Comparison of ENCODE assay signal across 9 mouse cellular contexts in the genomic region with DNA sequence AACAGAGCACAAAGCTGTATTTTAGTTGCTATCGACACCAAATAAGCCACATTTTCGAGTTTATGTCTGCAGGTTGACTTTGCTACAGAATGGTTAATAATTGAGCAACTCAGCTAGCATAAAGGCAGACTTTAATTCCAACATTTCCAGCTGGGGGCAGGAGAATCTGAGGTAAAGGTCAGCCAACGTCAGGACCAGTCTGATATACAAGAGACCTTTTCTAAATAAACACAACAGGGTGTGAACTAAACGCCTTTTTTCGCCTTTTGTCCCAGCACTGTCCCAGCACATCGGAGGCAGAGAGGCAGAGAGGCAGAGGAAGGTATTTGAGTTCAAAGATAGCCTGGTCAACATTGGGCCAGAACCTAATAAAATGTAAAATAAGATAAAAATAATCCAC. TPM values are rescaled to one million over a fixed set of nuclear protein-coding genes. Genes with fewer than 3 reads are reported as not detected.
DNase-seq lines count a peak whose midpoint lies in the region; ATAC-seq lines count a peak whose summit lies in the region.
"Had no signal": no experiment of that assay in that cellular context is flagged by ENCODE, and none has a peak within 500 bp of the region (broad histone marks: within the 10 kb centered on the region; RNA-seq: fewer than 3 reads in every experiment).

No protein-coding gene starts in this region.

- peaks cover 12% of the 10 kb centered on the region for H3K4me1 ChIP-seq in embryonic facial prominence, embryonic 13.5 days

- H3K36me3 ChIP-seq in embryonic facial prominence, embryonic 13.5 days = peaks cover 18% of the 10 kb centered on the region

- peak overlapping the region; percentile 87 for H3K9ac ChIP-seq in embryonic facial prominence, embryonic 13.5 days

- ATAC-seq in embryonic facial prominence, embryonic 13.5 days (ENCODE audit: insufficient number of reproducible peaks, insufficient read depth, low FRiP score, low TSS enrichment, low read depth) = no peak
- peak; percentile 2; the same call in 1 of the 2 replicates for ATAC-seq in megakaryocyte-erythroid progenitor cell, adult 5-6 weeks (replicated peaks; ENCODE audit: low FRiP score, low TSS enrichment, poor library complexity, severe bottlenecking)
- no peak for ATAC-seq in CD4-positive, CD25-positive, alpha-beta regulatory T cell, adult 4 months

- H3K27me3 ChIP-seq in embryonic facial prominence, embryonic 13.5 days = no peaks in the 10 kb centered on the region

- H3K4me2 ChIP-seq in embryonic facial prominence, embryonic 13.5 days = peak overlapping the region; percentile 70

- H3K4me3 ChIP-seq in embryonic facial prominence, embryonic 13.5 days = peak overlapping the region; percentile 88

- peak; percentile 43 for DNase-seq in embryo, embryonic 10.5 days (ENCODE audit: low spot score)
- DNase-seq in embryo, embryonic 10 days (ENCODE audit: low spot score) = no peak
- DNase-seq in kidney, adult 11 months = peak; percentile 49
- DNase-seq in ovary, postnatal 14 days (ENCODE audit: low spot score) = no peak
- DNase-seq in spleen, postnatal 36 days (ENCODE audit: low spot score in 2 of 2) = no peak

- WGBS in embryonic facial prominence, embryonic 13.5 days = 25% methylated on average over 6 of the region's 6 CpGs

- no peaks in the 10 kb centered on the region for H3K9me3 ChIP-seq in embryonic facial prominence, embryonic 13.5 days

- H3K27ac ChIP-seq in embryonic facial prominence, embryonic 13.5 days = no peak overlapping the region

RNA-seq across cellular contexts. Expression of a gene that starts 0.8 kb away (rescaled TPM):
- 173 and 175 TPM in 2 replicates for polyA plus RNA-seq in embryonic facial prominence, embryonic 13.5 days (2015; fragmentation: Nextera tagmentation; extraction: Ambion mirVana)
- total RNA-seq in megakaryocyte-erythroid progenitor cell, adult 5-6 weeks (2014; fragmentation: Nextera tagmentation) = 46.4 and 64.2 TPM in 2 replicates
- 88.6 and 110 TPM in 2 replicates for total RNA-seq in megakaryocyte-erythroid progenitor cell, adult 5-6 weeks (2017)
- polyA plus RNA-seq in CD4-positive, CD25-positive, alpha-beta regulatory T cell, adult 4 months (2017; shearing (Covaris generic)) = 10 to 100 TPM in 1 of 2 experiments, 1 to 10 TPM in 1; 6.1 to 17.0 TPM

RNA-seq across cellular contexts. Expression of a gene that starts 5.7 kb away (rescaled TPM):
- polyA plus RNA-seq in embryonic facial prominence, embryonic 13.5 days (2015; fragmentation: Nextera tagmentation; extraction: Ambion mirVana) = not detected in 2 replicates
- total RNA-seq in megakaryocyte-erythroid progenitor cell, adult 5-6 weeks (2014; fragmentation: Nextera tagmentation) = not detected in 2 replicates
- total RNA-seq in megakaryocyte-erythroid progenitor cell, adult 5-6 weeks (2017) = not detected in 2 replicates
- polyA plus RNA-seq in CD4-positive, CD25-positive, alpha-beta regulatory T cell, adult 4 months (2017; shearing (Covaris generic)) = under 1 TPM in 1 of 2 experiments, not detected in 1; 0.24 TPM
- total RNA-seq: hematopoietic stem cell, adult 5-6 weeks had no signal

Comparison
In these comparisons a context has a peak if more than half of its experiments do, and no peak if none do; other contexts are left out.
1. DNase-seq: peak in embryo, embryonic 10.5 days (single experiment) and kidney, adult 11 months (single experiment); none in embryo, embryonic 10 days (single experiment), ovary, postnatal 14 days (single experiment) and spleen, postnatal 36 days (0 of 2).